Mouse (Mus musculus): ENCODE data around the gene Brms1. TPM values are rescaled to one million over a fixed set of nuclear protein-coding genes. Genes with fewer than 3 reads are reported as not detected.

Brms1 gene
- polyA plus RNA-seq (2015; fragmentation: Nextera tagmentation; extraction: Ambion mirVana), result 40.2 and 44.0 TPM in 2 replicates

DNA sequence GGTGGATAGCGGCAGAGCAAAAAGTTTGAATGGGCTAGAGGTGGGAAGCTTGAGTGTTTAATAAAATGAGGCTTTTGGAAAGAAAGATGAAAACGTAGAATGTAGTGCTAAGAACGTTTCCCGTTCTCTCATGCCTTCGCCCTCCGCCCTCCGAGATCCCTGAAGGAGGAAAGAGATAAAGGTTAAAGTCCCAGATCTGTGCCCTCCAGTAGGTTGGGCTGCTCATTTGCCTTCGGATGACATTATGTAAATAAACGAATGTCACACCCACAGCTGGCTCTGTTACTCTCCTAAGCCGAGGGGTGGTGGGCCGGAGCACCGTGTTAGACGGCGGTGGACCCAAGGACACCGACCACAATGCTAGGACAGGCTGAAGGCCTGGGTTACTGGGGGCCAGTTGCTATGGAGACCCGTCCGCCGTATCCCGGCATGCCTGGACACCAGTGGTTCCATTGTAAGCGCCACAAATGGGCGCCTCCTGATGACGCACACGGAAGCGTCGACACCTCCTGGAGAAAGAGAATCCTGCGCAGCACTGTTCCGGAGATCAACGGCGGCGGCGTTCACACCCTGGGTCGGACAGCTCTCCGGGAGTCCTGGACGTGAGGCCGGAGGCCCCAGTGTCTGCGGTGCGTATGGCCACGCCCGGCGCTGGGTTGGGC is at the start of gene Brms1:
TSS of gene Brms1 (plus strand) at position 493 of the 662 bp plus-strand sequence.
- Histone ChIP-seq H3K4me1 (replicated peaks; ENCODE audit: insufficient read depth, low read length) (peaks cover 23% of the 10 kb centered on the region), H3K4me3 (replicated peaks; ENCODE audit: low read depth, low read length) (peak within 1 kb of the TSS; percentile 79), H3K27ac (peak within 1 kb of the TSS; percentile 80; the same call in 1 of the 2 replicates), H3K4me2 (ENCODE audit: low read length) (peak within 1 kb of the TSS; percentile 98), H3K9me3 (replicated peaks; ENCODE audit: low read length) (no peaks in the 10 kb centered on the region), H3K36me3 (ENCODE audit: insufficient read depth, low read length) (0 out of 2 replicates have a peak, but pooled peaks cover 3% of the 10 kb centered on the region), H3K9ac (ENCODE audit: low read depth, low read length) (peak within 1 kb of the TSS; percentile 78), H3K27me3 (ENCODE audit: insufficient read depth, low read length) (no peaks in the 10 kb centered on the region)
- DNase-seq (ENCODE audit: low spot score) (peak; percentile 94), ATAC-seq (replicated peaks; ENCODE audit: low FRiP score, low read depth) (peak; percentile 78)
- no peak for TF ChIP-seq CTCF (IDR thresholded peaks at IDR 0.05; ENCODE audit: low read depth)
- 5% methylated on average over 40 of the region's 40 CpGs for WGBS

DNA sequence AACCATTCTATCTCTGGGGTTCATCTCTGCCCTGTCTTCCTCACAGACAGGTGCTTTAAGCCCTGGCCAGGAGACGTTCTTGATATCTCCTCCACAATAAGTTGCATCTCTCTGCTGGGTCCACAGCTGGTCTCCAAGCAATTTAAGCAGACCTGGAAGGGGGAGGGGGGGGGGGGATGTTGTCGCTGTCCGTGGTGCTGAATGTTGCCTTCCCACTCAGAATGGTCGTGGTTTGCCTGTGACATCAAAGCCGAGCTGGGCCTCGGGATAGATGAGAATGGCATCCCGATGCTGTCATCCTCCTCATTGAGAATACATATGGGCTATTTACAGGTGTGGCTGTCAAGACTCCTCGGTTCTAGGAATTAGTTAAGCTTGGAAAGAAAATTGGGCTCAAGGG is 48.8 kb upstream of the Brms1 start:
- Histone ChIP-seq H3K4me2 (ENCODE audit: low read length) (no peak overlapping the region), H3K9ac (ENCODE audit: low read depth, low read length) (no peak overlapping the region), H3K4me3 (replicated peaks; ENCODE audit: low read depth, low read length) (no peak overlapping the region), H3K4me1 (replicated peaks; ENCODE audit: insufficient read depth, low read length) (no peaks in the 10 kb centered on the region), H3K9me3 (replicated peaks; ENCODE audit: low read length) (no peaks in the 10 kb centered on the region), H3K36me3 (ENCODE audit: insufficient read depth, low read length) (no peaks in the 10 kb centered on the region), H3K27ac (no peak overlapping the region), H3K27me3 (ENCODE audit: insufficient read depth, low read length) (peaks cover 20% of the 10 kb centered on the region)
- no peak for ATAC-seq (replicated peaks; ENCODE audit: low FRiP score, low read depth)
- no peak for TF ChIP-seq CTCF (IDR thresholded peaks at IDR 0.05; ENCODE audit: low read depth)
- WGBS, result 16% methylated on average over 8 of the region's 8 CpGs
- DNase-seq (ENCODE audit: low spot score), result peak; percentile 12

DNA sequence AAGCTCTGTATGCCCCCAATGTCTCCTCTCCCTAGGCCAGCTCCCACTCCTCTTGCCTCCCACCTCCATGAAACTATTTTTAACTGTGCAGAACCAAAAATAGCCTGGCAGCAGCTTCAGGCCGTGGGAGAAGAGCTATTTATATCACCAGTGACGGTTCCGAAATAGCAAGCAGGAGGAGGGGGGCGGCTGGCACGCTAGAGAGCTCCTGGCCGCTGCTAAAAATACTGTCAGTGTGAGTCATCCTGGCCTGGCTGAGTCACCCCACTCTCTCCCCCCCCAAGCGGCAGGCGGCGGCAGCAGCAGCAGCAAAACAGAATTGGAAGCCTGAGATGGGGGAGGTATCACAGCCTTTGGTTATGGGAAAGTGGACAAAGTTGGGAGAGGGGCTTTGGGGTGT is 48.2 kb upstream of the Brms1 start:
- WGBS, result 2% methylated on average over 9 of the region's 9 CpGs
- Histone ChIP-seq H3K4me3 (replicated peaks; ENCODE audit: low read depth, low read length) (no peak overlapping the region), H3K27ac (no peak overlapping the region), H3K9me3 (replicated peaks; ENCODE audit: low read length) (no peaks in the 10 kb centered on the region), H3K4me2 (ENCODE audit: low read length) (no peak overlapping the region), H3K4me1 (replicated peaks; ENCODE audit: insufficient read depth, low read length) (no peaks in the 10 kb centered on the region), H3K36me3 (ENCODE audit: insufficient read depth, low read length) (no peaks in the 10 kb centered on the region), H3K27me3 (ENCODE audit: insufficient read depth, low read length) (peaks cover 20% of the 10 kb centered on the region), H3K9ac (ENCODE audit: low read depth, low read length) (no peak overlapping the region)
- peak; percentile 31 for DNase-seq (ENCODE audit: low spot score)
- no peak for ATAC-seq (replicated peaks; ENCODE audit: low FRiP score, low read depth)
- no peak for TF ChIP-seq CTCF (IDR thresholded peaks at IDR 0.05; ENCODE audit: low read depth)

DNA sequence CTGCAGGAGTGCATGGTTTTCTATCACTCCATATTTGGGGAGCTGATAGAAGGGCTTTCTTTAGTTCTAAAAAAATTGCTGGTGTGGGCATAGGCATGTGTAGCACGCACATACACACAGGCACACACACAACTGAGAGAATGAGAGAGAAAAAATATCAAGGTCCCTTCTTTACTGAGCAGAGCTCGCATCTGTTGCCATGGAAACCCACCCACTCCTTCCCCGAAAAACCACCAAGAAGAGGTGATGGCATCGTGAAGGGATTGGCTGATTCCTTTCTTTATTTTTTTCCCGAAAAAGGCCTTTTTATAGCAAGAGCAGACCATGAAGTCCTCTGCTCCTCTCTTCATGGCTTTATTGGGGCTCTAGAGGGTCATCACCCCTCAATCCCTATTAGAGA is 47.1 kb upstream of the Brms1 start:
- H3K27ac ChIP-seq, result no peak overlapping the region
- no peak for ATAC-seq (replicated peaks; ENCODE audit: low FRiP score, low read depth)
- DNase-seq (ENCODE audit: low spot score), result no peak
- H3K9ac ChIP-seq (ENCODE audit: low read depth, low read length), result no peak overlapping the region
- WGBS, result 63% methylated on average over 5 of the region's 5 CpGs
- peaks cover 20% of the 10 kb centered on the region for H3K27me3 ChIP-seq (ENCODE audit: insufficient read depth, low read length)
- H3K4me1 ChIP-seq (replicated peaks; ENCODE audit: insufficient read depth, low read length), result no peaks in the 10 kb centered on the region
- H3K36me3 ChIP-seq (ENCODE audit: insufficient read depth, low read length), result no peaks in the 10 kb centered on the region
- H3K9me3 ChIP-seq (replicated peaks; ENCODE audit: low read length), result no peaks in the 10 kb centered on the region
- no peak overlapping the region for H3K4me2 ChIP-seq (ENCODE audit: low read length)
- H3K4me3 ChIP-seq (replicated peaks; ENCODE audit: low read depth, low read length), result no peak overlapping the region
- no peak for TF ChIP-seq CTCF (IDR thresholded peaks at IDR 0.05; ENCODE audit: low read depth)

DNA sequence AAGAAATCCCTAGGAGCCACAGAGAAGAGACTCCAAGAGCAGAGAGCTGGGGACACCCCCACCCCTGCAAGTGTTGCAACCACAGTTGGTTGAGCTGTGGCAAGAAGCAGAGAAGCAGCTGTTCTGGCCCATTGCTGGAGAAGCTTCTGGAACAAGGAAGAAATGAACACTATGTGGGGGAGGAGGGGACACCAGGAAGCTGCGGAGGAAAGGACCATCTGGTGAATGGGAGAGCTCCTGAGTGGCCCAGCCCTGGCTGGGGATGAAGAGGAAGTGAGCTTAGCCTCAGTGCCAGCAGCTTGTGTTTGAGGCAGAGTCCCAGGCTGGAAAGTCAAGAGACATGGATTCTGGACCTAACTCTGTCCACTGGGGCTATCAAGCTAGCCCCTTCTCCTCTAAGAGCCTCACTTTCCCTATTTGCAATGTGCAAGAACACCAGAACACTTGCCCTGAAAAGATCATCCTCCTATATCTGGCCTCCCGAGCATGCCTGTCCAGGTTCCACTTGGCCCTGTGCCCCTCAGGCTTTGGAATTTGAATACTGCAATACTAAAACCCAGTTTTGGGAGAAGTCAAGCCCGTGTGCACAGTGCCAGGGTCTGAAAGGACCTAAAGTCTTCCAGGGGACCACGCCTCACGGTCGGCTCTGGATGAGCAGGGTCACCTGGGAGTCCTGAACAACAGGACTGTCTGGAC is 41.6 kb upstream of the Brms1 start:
- Histone ChIP-seq H3K4me3 (replicated peaks; ENCODE audit: low read depth, low read length) (no peak overlapping the region), H3K36me3 (ENCODE audit: insufficient read depth, low read length) (no peaks in the 10 kb centered on the region), H3K27ac (no peak overlapping the region), H3K4me2 (ENCODE audit: low read length) (no peak overlapping the region), H3K4me1 (replicated peaks; ENCODE audit: insufficient read depth, low read length) (no peaks in the 10 kb centered on the region), H3K27me3 (ENCODE audit: insufficient read depth, low read length) (no peaks in the 10 kb centered on the region), H3K9me3 (replicated peaks; ENCODE audit: low read length) (no peaks in the 10 kb centered on the region), H3K9ac (ENCODE audit: low read depth, low read length) (no peak overlapping the region)
- no peak for ATAC-seq (replicated peaks; ENCODE audit: low FRiP score, low read depth)
- 63% methylated on average over 6 of the region's 6 CpGs for WGBS
- no peak for TF ChIP-seq CTCF (IDR thresholded peaks at IDR 0.05; ENCODE audit: low read depth)
- DNase-seq (ENCODE audit: low spot score), result no peak

DNA sequence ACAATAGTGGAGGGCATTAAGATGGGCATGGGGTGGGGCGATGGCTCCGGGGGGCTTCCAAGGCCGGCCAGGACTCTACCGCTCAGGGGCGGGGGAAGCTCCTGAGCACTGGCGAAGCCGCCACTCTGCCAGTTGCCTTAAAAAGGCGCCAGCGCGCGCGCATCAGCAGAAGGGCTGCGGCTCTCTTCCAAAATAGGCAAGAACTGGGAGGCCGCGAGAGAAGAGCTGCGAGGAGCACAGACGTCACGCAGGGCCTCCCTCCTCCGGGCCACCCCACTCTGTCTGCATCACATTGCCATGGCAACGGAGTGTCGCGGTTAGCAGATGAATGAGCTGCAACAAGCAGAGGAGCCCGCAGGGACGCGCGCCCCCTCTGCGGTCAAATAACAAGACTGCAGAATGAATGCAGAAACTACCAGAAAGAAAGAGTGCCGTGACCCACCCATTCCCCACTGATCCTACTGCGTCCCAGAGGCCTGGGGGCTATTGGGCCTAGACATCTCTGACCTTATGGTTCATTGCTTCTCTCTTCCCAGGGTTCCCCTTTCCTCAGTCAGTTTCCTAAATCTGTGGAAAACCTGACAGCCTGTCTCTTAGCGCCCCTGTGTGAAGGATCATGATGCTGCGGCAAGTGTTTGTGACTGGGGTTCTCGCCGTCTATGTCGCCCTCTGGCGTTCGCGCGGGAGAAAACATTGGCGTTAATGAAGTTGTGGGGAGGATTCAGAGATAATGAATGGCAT is 39.3 kb upstream of the Brms1 start:
- DNase-seq (ENCODE audit: low spot score) (peak; percentile 87), ATAC-seq (replicated peaks; ENCODE audit: low FRiP score, low read depth) (peak; percentile 72; the same call in 1 of the 2 replicates)
- no peak overlapping the region for H3K9ac ChIP-seq (ENCODE audit: low read depth, low read length)
- no peak overlapping the region for H3K27ac ChIP-seq
- H3K4me1 ChIP-seq (replicated peaks; ENCODE audit: insufficient read depth, low read length), result no peaks in the 10 kb centered on the region
- peak; percentile 91 for TF ChIP-seq CTCF (IDR thresholded peaks at IDR 0.05; ENCODE audit: low read depth)
- H3K4me3 ChIP-seq (replicated peaks; ENCODE audit: low read depth, low read length), result no peak overlapping the region
- H3K4me2 ChIP-seq (ENCODE audit: low read length), result peak overlapping the region; percentile 35
- H3K36me3 ChIP-seq (ENCODE audit: insufficient read depth, low read length), result no peaks in the 10 kb centered on the region
- under 1% methylated on average over 39 of the region's 39 CpGs for WGBS
- no peaks in the 10 kb centered on the region for H3K27me3 ChIP-seq (ENCODE audit: insufficient read depth, low read length)
- H3K9me3 ChIP-seq (replicated peaks; ENCODE audit: low read length), result no peaks in the 10 kb centered on the region

Data from kidney, postnatal 0 days (tissue).